Mouse (Mus musculus) hindlimb bud, embryonic 11.5 days (tissue): Measurements from ENCODE around the gene Diras2.
"Not testable (repeated sequence)": the region's sequence is repeated elsewhere in the genome, so short reads cannot be mapped to it uniquely, and the experiment has no call there.

Experiments used
- DNase-seq: peaks from one replicate; pipeline ENCODE4 v3.0.0-alpha.2; 2012; ENCODE audit warnings: low read depth, low spot score; ENCODE audit errors: extremely low spot score

Diras2 gene

DNA sequence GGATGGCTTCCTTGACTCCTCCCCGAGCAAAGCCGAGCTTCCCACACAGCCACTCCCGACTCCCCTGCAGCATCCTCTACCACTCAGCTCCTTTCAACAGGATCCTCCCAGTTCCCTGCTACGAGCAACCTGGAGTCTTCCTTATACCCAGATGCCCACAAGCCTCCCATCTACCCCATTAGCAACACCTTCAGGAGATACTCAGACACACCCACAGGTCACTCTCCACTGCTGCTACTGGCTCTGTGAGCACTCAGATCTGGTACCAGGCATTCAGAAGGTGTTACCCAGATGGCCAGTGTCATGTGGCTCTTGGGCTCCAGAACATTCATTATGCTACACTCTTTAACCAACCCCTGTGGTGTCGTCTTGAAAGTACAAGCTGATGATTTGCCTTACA lies 11.7 kb downstream of the Diras2 start:
- no peak for DNase-seq

GRCm38 (mm10) chr13:52518377-52518776 lies 12.7 kb downstream of the Diras2 start:
- DNase-seq: no peak

DNA sequence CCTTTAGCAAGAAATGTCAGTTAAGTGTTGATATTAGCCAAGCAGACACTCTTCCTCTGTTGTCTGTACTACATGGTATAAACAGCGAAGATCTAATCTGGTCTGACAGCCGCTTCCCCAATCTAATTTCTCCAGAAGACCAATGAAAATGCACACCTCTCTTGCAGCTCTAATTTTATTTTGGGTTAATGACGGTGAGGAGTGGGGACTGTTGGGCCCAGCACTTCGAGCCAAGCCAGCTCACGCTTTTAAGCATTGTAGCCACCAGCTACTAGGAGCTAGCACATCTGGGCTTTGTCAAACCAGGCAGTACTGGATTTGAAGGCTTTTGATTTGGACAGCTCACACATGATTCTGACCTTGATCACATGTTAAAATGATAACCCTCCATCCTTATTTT lies 14.1 kb downstream of the Diras2 start:
- no peak for DNase-seq

- DNase-seq: no peak
These were observed 14.5 kb downstream of the Diras2 start for GRCm38 (mm10) chr13:52516561-52516960.

DNA sequence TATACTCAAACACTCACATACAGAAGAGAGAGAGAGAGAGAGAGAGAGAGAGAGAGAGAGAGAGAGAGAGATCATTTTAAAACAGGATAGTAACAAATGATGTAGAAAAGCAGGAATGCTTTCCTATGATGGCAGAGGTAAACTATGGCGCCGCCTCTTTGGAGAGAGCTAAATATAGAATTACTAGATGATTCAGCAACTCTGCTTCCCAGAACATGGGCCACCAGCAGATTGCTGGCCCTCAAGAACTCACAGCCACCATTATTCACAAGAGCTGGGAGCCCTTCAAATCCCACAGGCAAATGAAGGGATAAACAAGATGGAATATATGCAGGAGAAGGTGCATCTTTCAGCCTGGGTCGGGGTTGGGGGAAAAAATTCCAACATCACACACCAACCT lies 15.0 kb downstream of the Diras2 start:
- no peak for DNase-seq

- no peak for DNase-seq
These were observed 17.5 kb downstream of the Diras2 start for GRCm38 (mm10) chr13:52513554-52513953.

DNA sequence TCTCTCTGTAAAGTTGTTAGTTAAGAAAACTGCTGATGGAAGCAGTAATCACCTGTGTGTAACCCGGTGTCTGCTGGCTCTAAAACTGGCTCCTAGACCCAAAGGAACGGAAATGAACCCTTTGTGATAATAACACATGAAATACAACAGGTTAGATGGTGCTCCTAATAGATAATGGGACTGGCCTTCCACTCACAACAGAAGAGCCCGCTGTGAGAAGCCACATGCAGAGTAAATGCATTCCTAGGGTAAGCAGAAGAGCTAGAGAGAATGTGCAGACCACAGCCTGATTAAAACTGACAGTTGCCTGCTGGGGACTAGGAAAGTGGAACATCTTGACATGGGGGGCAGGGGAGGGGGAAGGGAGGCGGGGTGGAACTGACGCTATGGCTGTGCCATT lies 18.7 kb downstream of the Diras2 start:
- no peak for DNase-seq

- DNase-seq: no peak
These were observed 20.8 kb downstream of the Diras2 start for GRCm38 (mm10) chr13:52510172-52510880.

DNA sequence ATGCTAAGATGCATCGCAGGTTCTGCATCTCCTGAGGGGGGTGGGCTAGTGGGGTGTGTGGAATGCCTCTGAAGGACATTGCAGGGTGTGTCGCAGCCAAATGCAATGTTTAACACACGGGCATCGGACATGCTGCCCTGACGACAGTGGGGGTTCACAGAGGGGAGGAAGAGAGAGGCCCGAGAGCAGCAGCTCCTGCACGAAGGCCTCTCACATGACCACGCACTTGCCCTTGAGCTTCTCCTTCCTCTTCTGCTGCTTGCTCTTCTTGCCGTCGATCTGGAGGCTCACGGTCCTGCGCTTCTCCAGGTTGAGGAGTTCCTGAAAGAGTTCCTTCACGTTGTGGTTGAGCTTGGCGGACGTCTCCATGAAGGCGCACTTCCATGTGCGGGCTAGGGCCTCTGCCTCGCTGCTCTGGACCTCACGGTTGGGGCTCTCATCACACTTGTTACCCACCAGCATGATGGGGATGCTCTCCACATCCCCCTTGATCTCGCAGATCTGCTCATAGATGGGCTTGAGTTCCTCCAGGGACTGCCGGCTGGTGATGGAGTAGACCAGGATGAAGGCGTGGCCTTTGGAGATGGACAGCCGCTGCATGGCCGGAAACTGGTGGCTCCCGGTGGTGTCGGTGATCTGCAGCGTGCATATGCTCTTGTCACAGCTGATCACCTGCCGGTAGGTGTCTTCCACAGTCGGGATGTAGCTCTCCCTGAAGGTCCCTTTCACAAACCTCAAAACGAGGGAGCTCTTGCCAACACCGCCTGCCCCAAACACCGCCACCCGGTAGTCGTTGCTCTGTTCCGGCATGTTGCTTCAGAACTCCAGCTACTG lies 23.4 kb downstream of the Diras2 start:
- DNase-seq: no peak

- not testable (repeated sequence) for DNase-seq
These were observed 24.3 kb downstream of the Diras2 start for GRCm38 (mm10) chr13:52506822-52507221.

DNA sequence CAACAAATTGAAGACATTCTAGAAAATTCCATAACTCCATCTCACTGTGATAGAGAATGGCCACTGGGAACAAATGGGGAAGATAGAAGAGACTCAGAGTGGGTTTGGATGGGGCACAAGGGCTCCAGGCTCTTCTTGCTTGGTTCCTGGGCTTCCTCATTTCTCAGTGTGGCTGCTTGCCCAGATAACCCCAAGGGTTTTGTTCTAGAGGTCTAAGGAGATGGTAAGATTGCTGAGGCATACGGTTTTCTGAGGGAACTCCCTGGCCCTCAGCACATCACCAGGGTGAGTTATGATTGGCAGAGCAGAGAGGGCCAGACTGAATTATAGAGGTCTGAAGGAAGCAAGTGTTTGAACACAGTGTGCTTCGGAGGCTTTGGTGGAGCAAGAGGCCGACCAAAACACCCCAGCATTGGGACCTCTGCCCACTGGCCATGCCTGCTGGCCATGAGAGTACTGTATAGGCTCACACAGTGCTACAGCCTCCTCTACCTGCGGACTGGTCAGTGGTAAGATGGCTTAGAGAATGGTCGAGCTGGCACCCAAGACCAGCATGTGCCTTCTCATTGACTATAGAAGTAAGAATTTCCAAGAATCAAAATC lies 25.3 kb downstream of the Diras2 start:
- DNase-seq: not testable (repeated sequence)

DNA sequence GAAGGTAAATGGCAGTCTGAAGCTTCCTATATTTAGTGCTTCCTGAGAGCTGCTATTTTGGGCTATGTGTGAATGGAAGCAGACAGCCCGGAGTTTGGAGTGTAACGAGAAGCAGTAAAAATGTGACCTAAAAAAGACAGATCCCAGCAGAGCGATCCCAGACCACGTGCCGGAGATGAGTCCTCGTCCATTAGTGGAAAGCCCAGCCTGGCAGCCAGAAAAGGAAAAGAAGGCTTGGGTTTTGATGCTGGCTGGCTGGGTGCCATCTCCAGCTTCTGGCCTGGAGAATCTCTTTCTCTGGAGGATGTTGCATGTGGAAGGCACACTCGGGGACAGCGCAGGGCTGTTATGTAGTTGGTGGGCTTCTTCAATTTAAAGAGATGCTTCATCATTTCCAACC lies 29.4 kb downstream of the Diras2 start:
- no peak for DNase-seq

- no peak for DNase-seq
These were observed 34.0 kb downstream of the Diras2 start for GRCm38 (mm10) chr13:52497029-52497550.

DNA sequence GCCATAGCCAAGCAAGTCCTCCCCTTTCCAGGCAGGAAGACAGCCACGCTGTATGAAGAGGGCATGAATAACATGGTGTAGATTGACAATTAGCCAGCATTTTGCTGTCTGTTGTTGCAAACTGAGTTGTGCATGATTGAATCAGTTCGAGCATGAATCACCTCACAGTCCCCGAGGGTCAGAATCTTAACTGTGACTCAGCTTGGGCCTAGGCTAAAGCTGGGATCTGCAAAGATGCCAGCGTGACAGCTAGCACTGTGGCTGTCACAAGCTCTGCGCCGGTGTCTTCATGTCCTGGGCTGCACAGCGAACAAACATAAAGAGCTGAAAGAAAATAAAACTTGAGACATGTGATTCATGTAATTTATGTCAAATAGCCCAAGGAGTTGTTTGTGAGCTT lies 42.3 kb downstream of the Diras2 start:
- DNase-seq: no peak

GRCm38 (mm10) chr13:52484064-52484463 lies 47.0 kb downstream of the Diras2 start:
- no peak for DNase-seq

DNA sequence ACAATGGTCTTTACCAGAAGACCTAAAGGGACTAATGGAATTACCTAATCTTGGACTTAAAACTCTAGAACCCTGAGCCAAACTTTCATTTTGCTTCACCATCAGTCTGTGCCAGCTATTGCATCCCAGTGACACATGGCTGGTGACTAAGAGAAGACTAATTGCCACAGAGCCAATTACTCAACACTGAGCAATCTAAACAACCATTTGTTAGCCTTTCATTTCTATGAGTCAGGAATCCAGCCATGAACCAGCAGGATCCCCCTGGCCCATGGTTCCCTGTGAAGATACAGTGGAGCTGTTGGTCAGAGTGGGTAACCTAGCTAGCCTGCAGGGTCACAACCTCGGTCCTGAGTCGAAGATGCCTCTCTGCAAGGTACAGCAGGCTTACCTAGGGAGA lies 49.3 kb downstream of the Diras2 start:
- no peak for DNase-seq

GRCm38 (mm10) chr13:52479146-52479545 lies 51.9 kb downstream of the Diras2 start:
- DNase-seq: no peak

DNA sequence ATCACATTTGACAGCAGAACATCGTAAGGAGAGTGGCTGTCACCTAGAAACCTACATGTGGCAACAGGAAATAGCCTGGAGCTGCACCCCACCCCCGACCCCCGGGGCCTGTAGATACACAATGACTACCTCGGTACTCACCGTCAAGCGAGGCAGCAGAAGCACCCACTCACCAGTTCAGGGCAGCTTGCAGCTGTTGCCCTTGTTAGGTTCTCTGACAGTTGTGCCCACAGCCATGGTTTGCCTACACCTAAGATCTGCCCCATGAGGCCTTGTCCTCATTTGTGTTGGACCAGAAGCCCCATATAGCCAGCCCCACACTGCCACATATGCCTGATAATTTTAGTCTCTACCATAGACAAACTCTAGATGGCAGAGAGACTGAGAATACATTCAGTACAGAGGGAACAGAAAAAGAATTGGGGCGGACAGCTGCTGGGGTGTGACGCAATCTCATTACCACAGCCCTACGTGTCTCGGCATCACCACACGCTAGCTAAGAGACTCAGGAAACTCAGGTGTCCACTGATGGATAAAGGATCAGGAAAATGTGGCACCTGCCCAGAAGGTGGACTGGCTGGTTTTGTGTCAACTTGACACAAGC lies 54.0 kb downstream of the Diras2 start:
- no peak for DNase-seq

DNA sequence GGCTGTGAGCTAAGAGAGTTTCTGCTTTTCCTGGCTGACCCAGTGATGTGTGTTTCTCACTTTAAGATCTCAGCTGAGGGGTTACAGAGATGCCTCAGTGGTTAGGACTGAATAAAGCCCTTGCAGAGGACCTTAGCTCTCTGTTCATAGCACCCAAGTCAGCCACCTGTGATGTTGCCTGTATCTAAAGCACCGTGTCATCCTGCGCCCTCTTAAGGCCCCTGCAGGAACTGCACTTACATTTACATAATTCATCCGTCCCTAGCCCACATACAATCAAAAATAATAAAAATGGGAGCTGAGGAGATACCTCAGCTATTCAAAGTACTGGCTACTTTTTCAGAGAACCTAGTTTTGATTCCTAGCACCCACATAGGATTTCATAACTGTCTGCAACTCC lies 54.9 kb downstream of the Diras2 start:
- DNase-seq: no peak

- no peak for DNase-seq
These were observed 55.8 kb downstream of the Diras2 start for GRCm38 (mm10) chr13:52475264-52475663.

GRCm38 (mm10) chr13:52474807-52475206 lies 56.3 kb downstream of the Diras2 start:
- DNase-seq: no peak
